Mouse (Mus musculus): ENCODE measurements at regions not wholly inside any gene's neighbourhood (a gene's known extent, or its start where the extent isn't known, plus 50 kb on each side); places are given as distances from the start of the nearest gene placed in this dataset.

DNA sequence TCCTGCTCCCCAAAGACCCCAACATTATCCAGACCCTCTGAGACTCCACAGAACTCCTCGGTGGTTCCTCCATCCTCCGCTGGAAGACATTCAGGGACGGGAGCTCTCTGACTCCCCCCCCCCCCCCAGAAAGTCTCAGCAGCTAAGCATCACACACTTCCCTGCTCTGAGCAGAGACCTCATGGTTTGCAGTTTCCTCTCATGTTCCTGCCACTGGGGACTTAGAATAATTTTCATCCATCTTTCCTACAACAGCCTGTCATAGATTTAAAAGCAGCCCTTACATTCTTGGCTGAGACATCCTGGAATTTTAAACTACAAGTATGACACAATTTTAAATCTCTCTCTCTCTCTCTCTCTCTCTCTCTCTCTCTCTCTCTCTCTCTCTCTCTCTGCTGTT is 69.2 kb downstream of the Gpr65 start:
- H3K4me3 ChIP-seq (ENCODE audit: insufficient read depth, low read depth, low read length), result no peak overlapping the region
- H3K79me2 ChIP-seq (ENCODE audit: control insufficient read depth, insufficient read depth, low read length), result no peaks in the 10 kb centered on the region
- DNase-seq (ENCODE audit: extremely low read depth, low read depth, low spot score), result no peak
- H3K36me3 ChIP-seq (ENCODE audit: control insufficient read depth, insufficient read depth, low read length), result no peaks in the 10 kb centered on the region
- H3K9ac ChIP-seq (ENCODE audit: low read depth, low read length), result no peak overlapping the region
- H3K27ac ChIP-seq (replicated peaks; ENCODE audit: insufficient read depth, low read depth, low read length), result no peak overlapping the region
- H3K27me3 ChIP-seq (ENCODE audit: control insufficient read depth, insufficient read depth, low read length), result no peaks in the 10 kb centered on the region
- TF ChIP-seq POLR2A (IDR thresholded peaks at IDR 0.05; ENCODE audit: extremely low read depth, insufficient read depth, low read length), result no peak
- no peak for TF ChIP-seq CTCF (IDR thresholded peaks at IDR 0.05; ENCODE audit: low read depth, low read length)
- whole genome bisulfite sequencing, result 51% methylated on average over 3 of the region's 3 CpGs
- H3K4me1 ChIP-seq (ENCODE audit: control insufficient read depth, insufficient read depth, low read length), result no peaks in the 10 kb centered on the region

DNA sequence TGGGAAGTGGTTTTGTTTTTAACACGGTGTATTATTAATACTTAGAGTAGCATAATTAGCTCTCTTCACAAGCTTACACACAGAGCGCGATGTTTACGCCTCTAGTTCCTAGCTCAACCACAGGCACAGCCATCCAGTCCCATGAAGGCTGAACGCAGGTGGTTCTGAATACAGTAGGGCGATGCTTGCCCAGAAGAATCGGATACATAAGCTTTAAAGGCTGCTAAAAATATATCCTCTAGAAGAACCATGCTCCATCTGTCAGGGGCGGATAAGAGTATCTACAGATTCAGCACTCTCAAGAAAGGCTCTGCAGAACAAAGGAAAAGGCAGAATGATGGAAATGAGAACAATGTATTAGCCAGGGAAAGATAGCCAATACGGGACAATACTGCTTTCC is 71.1 kb downstream of the Gpr65 start:
- TF ChIP-seq POLR2A (IDR thresholded peaks at IDR 0.05; ENCODE audit: extremely low read depth, insufficient read depth, low read length), result no peak
- Histone ChIP-seq H3K36me3 (ENCODE audit: control insufficient read depth, insufficient read depth, low read length) (no peaks in the 10 kb centered on the region), H3K27me3 (ENCODE audit: control insufficient read depth, insufficient read depth, low read length) (no peaks in the 10 kb centered on the region), H3K27ac (replicated peaks; ENCODE audit: insufficient read depth, low read depth, low read length) (no peak overlapping the region), H3K4me1 (ENCODE audit: control insufficient read depth, insufficient read depth, low read length) (no peaks in the 10 kb centered on the region), H3K4me3 (ENCODE audit: insufficient read depth, low read depth, low read length) (no peak overlapping the region), H3K79me2 (ENCODE audit: control insufficient read depth, insufficient read depth, low read length) (no peaks in the 10 kb centered on the region), H3K9ac (ENCODE audit: low read depth, low read length) (no peak overlapping the region)
- WGBS, result 82% methylated on average over 9 of the region's 9 CpGs
- no peak for DNase-seq (ENCODE audit: extremely low read depth, low read depth, low spot score)

DNA sequence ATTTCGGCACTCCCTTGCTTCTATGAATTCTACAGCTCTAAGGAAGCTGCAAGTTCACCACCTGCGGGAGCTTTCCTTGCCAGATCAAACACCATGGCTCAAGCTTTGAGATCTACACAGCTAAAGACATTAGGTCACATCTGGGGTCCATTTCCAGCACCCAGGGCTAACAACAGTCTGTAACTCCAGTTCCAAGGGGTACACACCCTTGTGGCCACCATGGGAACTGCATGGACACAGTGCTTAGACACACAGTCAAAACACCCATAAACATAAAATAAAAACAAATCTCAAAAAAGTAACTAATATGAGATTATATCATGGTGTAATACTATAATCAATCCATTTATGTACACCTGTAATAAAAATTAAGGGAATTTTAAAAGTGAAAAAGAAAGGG is 73.7 kb downstream of the Gpr65 start:
- Histone ChIP-seq H3K27ac (replicated peaks; ENCODE audit: insufficient read depth, low read depth, low read length) (no peak overlapping the region), H3K79me2 (ENCODE audit: control insufficient read depth, insufficient read depth, low read length) (no peaks in the 10 kb centered on the region), H3K27me3 (ENCODE audit: control insufficient read depth, insufficient read depth, low read length) (no peaks in the 10 kb centered on the region), H3K4me1 (ENCODE audit: control insufficient read depth, insufficient read depth, low read length) (no peaks in the 10 kb centered on the region), H3K9ac (ENCODE audit: low read depth, low read length) (no peak overlapping the region), H3K4me3 (ENCODE audit: insufficient read depth, low read depth, low read length) (no peak overlapping the region), H3K36me3 (ENCODE audit: control insufficient read depth, insufficient read depth, low read length) (no peaks in the 10 kb centered on the region)
- peak; percentile 66; the same call in 1 of the 2 replicates for TF ChIP-seq CTCF (IDR thresholded peaks at IDR 0.05; ENCODE audit: low read depth, low read length)
- TF ChIP-seq POLR2A (IDR thresholded peaks at IDR 0.05; ENCODE audit: extremely low read depth, insufficient read depth, low read length), result no peak
- WGBS, result 95% methylated on average over 2 of the region's 2 CpGs
- peak; percentile 10 for DNase-seq (ENCODE audit: extremely low read depth, low read depth, low spot score)

DNA sequence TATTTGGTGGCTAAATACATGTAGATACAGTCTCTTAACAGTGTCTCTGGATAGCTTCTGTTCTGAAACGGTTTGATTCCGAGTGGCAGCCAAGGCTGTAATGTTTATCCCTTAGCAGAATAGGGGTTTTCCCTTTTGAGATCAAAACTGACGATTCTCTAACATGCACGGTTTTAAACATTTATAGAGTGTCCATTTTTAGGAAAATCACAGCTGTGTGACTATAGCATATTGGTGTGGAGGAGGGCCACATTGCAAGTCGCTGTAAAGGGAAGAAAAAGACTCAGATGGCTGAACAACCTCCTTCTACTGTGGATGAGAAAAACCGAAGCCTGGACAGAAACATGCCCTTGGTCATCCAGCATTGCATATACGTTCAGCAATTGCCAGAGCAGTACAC is 75.2 kb downstream of the Gpr65 start:
- Histone ChIP-seq H3K4me1 (ENCODE audit: control insufficient read depth, insufficient read depth, low read length) (no peaks in the 10 kb centered on the region), H3K4me3 (ENCODE audit: insufficient read depth, low read depth, low read length) (no peak overlapping the region), H3K79me2 (ENCODE audit: control insufficient read depth, insufficient read depth, low read length) (no peaks in the 10 kb centered on the region), H3K9ac (ENCODE audit: low read depth, low read length) (no peak overlapping the region), H3K36me3 (ENCODE audit: control insufficient read depth, insufficient read depth, low read length) (no peaks in the 10 kb centered on the region), H3K27me3 (ENCODE audit: control insufficient read depth, insufficient read depth, low read length) (no peaks in the 10 kb centered on the region), H3K27ac (replicated peaks; ENCODE audit: insufficient read depth, low read depth, low read length) (no peak overlapping the region)
- DNase-seq (ENCODE audit: extremely low read depth, low read depth, low spot score), result no peak
- WGBS, result 77% methylated on average over 7 of the region's 7 CpGs
- TF ChIP-seq POLR2A (IDR thresholded peaks at IDR 0.05; ENCODE audit: extremely low read depth, insufficient read depth, low read length) (no peak), CTCF (IDR thresholded peaks at IDR 0.05; ENCODE audit: low read depth, low read length) (no peak)

DNA sequence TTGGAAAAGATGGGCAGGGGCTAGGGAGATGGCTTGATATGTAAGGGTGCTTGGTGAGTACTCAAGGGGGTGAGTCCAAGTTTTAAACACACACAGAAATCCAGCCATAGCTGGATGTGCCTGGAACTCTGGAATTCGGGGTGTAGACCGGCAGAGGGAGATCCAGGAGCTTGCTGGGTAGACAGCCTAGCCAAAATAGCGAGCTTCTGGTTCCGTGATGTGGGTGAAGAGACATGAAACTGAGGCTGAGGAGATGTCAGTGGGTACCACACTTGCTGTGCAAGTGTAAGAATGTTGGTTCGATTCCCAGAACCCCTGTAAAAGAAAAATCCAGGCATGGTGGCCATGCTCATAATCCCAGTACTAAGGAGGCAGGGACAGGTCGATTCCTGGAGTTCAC is 78.6 kb downstream of the Gpr65 start:
- Histone ChIP-seq H3K36me3 (ENCODE audit: control insufficient read depth, insufficient read depth, low read length) (no peaks in the 10 kb centered on the region), H3K4me1 (ENCODE audit: control insufficient read depth, insufficient read depth, low read length) (no peaks in the 10 kb centered on the region), H3K27ac (replicated peaks; ENCODE audit: insufficient read depth, low read depth, low read length) (no peak overlapping the region), H3K4me3 (ENCODE audit: insufficient read depth, low read depth, low read length) (no peak overlapping the region), H3K79me2 (ENCODE audit: control insufficient read depth, insufficient read depth, low read length) (no peaks in the 10 kb centered on the region), H3K27me3 (ENCODE audit: control insufficient read depth, insufficient read depth, low read length) (no peaks in the 10 kb centered on the region), H3K9ac (ENCODE audit: low read depth, low read length) (no peak overlapping the region)
- no peak for DNase-seq (ENCODE audit: extremely low read depth, low read depth, low spot score)
- 80% methylated on average over 6 of the region's 6 CpGs for whole genome bisulfite sequencing
- TF ChIP-seq POLR2A (IDR thresholded peaks at IDR 0.05; ENCODE audit: extremely low read depth, insufficient read depth, low read length) (no peak), CTCF (IDR thresholded peaks at IDR 0.05; ENCODE audit: low read depth, low read length) (no peak)

DNA sequence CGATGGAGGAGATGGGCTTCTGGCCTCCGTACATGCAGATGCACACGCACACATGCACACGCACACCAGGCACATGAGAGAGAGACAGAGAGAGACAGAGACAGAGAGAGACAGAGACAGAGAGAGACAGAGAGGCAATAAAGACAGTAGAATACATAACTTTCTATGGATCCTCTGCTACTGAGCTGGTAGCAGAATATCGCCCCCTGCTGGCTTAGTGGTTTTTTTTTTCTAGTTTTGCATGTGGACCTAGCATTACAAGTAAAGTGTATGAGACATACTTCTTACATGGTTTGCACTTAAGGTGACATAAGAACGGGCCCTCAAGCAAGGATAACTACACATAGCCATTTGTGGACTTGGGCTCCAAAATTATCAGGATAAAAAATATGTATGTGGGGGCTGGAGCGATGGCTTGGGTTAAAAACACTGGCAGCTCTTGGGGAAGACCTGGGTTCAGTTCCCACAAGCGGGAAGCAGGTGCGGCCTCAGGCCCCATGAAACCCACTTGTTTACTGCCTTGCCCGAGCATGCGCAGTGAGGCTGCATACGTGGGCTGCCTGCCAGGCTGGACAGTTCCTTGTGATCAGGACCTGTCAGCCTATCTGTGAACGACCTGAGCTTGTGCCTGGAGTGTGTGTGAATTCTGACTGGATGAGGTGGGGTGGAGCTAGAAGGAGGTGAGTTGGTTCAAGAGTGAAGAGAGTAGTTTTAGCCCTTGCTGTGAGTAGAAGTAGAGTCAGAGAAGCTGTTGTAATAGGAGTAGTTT is 79.3 kb downstream of the Gpr65 start:
- Histone ChIP-seq H3K27ac (replicated peaks; ENCODE audit: insufficient read depth, low read depth, low read length) (no peak overlapping the region), H3K9ac (ENCODE audit: low read depth, low read length) (no peak overlapping the region), H3K4me1 (ENCODE audit: control insufficient read depth, insufficient read depth, low read length) (no peaks in the 10 kb centered on the region), H3K4me3 (ENCODE audit: insufficient read depth, low read depth, low read length) (no peak overlapping the region), H3K27me3 (ENCODE audit: control insufficient read depth, insufficient read depth, low read length) (no peaks in the 10 kb centered on the region), H3K36me3 (ENCODE audit: control insufficient read depth, insufficient read depth, low read length) (no peaks in the 10 kb centered on the region), H3K79me2 (ENCODE audit: control insufficient read depth, insufficient read depth, low read length) (no peaks in the 10 kb centered on the region)
- TF ChIP-seq POLR2A (IDR thresholded peaks at IDR 0.05; ENCODE audit: extremely low read depth, insufficient read depth, low read length), result no peak
- peak; percentile 31; the same call in 1 of the 2 replicates for TF ChIP-seq CTCF (IDR thresholded peaks at IDR 0.05; ENCODE audit: low read depth, low read length)
- peak; percentile 40 for DNase-seq (ENCODE audit: extremely low read depth, low read depth, low spot score)
- WGBS, result 64% methylated on average over 13 of the region's 13 CpGs

All from liver, adult 2 months (tissue).